Mouse (Mus musculus): ENCODE measurements around the gene Fbxo36. TPM values are rescaled to one million over a fixed set of nuclear protein-coding genes. Genes with fewer than 3 reads are reported as not detected.

Fbxo36 gene
- total and polyA plus RNA-seq, 2 experiments from 2014 or later: 3.1 to 11.8 TPM

DNA sequence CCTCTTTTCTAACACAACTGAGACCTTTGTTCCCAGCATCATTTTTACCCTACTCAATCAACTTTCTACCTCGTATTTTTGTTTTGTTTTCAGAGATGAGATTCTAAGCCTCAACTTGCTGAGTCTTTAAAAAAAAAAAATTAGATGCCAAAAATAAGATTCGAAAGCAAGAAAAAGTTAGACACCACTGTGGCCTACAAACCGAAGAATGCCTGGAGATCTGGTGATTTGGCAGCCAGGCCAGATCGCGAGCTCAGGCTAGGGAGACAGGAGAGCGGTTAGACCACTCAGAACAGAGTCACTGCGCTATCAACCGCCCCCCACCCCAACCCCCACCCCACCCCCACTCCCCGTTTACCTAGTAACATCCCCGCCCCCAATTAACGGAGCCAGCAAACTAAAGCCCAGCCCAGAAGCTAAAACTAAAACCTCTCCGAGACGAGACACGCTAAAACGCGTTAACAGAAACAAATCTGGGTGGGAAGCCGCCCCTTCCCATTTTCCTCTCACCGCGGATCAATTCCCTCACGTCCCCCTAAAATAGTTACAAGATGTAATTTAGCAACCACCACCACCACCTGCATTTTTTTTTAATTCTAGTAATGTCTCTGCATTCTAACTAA lies 2.0 kb upstream of the Fbxo36 start:
- TF ChIP-seq CTCF (IDR thresholded peaks at IDR 0.05; ENCODE audit: low read depth): no peak

DNA sequence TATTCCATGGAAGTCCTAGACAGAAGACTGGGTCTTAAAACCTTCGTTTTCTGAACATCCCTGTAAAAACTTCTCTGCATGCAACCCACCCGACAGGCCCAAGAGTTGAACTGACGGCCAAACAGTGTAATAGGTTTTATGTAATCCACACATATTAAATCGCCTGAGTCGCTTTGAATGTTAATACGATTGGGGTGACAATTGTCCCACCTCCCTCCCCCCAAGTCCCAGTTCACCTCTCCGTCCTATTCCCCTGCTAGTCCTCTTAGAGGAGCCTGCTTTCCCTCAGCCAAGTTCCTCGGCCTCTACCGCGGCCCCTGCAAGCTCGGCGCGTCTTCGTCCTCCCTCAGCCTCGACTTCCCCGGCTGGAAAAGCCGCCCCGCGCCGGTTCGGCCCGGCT lies 1.5 kb upstream of the Fbxo36 start:
- TF ChIP-seq CTCF (IDR thresholded peaks at IDR 0.05; ENCODE audit: low read depth): no peak
- no peaks in the 10 kb centered on the region for H3K27me3 ChIP-seq (ENCODE audit: insufficient read depth, low read length)
- DNase-seq (peak; percentile 13), ATAC-seq (no peak; the same call in 1 of the 2 replicates)
- H3K4me3 ChIP-seq (ENCODE audit: low read depth, low read length): peak overlapping the region; percentile 98
- no peaks in the 10 kb centered on the region for H3K9me3 ChIP-seq (ENCODE audit: low read length)
- H3K4me2 ChIP-seq (ENCODE audit: low read depth): peak overlapping the region; percentile 73
- WGBS: under 1% methylated on average over 20 of the region's 22 CpGs
- H3K36me3 ChIP-seq (ENCODE audit: insufficient read depth): no peaks in the 10 kb centered on the region
- H3K9ac ChIP-seq: peak overlapping the region; percentile 91
- 0 out of 2 replicates have a peak, but pooled peaks cover 4% of the 10 kb centered on the region for H3K4me1 ChIP-seq (ENCODE audit: insufficient read depth)
- peak overlapping the region; percentile 96 for H3K27ac ChIP-seq (ENCODE audit: low read depth, low read length)

More for the DNA sequence above, 2.0 kb upstream of the Fbxo36 start:
- Histone ChIP-seq H3K9ac (peak overlapping the region; percentile 91), H3K4me3 (ENCODE audit: low read depth, low read length) (peak overlapping the region; percentile 98), H3K27ac (ENCODE audit: low read depth, low read length) (peak overlapping the region; percentile 96; the same call in 1 of the 2 replicates), H3K36me3 (ENCODE audit: insufficient read depth) (no peaks in the 10 kb centered on the region), H3K4me2 (ENCODE audit: low read depth) (peak overlapping the region; percentile 73), H3K4me1 (ENCODE audit: insufficient read depth) (0 out of 2 replicates have a peak, but pooled peaks cover 4% of the 10 kb centered on the region), H3K27me3 (ENCODE audit: insufficient read depth, low read length) (no peaks in the 10 kb centered on the region), H3K9me3 (ENCODE audit: low read length) (no peaks in the 10 kb centered on the region)
- ATAC-seq: no peak
- 7% methylated on average over 20 of the region's 20 CpGs for WGBS
- no peak for DNase-seq

DNA sequence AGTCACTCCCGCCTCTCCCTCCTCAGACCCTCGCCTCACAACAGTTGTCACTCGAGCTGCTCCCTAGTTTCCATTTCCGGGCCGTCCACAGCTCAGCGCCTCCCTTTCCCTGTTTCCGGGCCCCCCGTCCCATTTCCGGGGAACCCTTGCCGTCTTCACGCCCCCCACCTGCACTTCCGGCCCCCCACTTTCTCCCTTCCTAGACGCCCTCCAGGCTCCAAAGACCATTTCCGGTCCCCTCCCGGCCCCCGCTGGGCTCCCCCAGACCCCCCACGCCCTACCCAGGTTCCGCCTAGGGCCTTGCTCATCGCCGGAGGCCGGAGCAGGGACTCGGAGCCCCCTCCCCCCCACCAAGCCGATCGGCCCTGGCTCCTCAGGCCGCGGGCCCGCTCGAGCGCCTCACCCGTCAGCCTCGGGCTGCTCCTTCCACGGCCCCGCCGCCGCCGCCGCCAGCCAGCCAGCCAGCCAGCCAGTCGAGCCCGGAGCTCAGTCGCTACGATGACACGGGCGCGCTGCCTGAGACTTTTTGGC lies 955 bp upstream of the Fbxo36 start:
- Histone ChIP-seq H3K4me2 (ENCODE audit: low read depth) (peak overlapping the region; percentile 73), H3K4me3 (ENCODE audit: low read depth, low read length) (peak overlapping the region; percentile 98), H3K9ac (peak overlapping the region; percentile 91), H3K4me1 (ENCODE audit: insufficient read depth) (0 out of 2 replicates have a peak, but pooled peaks cover 4% of the 10 kb centered on the region), H3K36me3 (ENCODE audit: insufficient read depth) (no peaks in the 10 kb centered on the region), H3K9me3 (ENCODE audit: low read length) (no peaks in the 10 kb centered on the region), H3K27ac (ENCODE audit: low read depth, low read length) (peak overlapping the region; percentile 96), H3K27me3 (ENCODE audit: insufficient read depth, low read length) (no peaks in the 10 kb centered on the region)
- WGBS: 2% methylated on average over 41 of the region's 44 CpGs
- peak; percentile 78 for DNase-seq
- ATAC-seq: peak; percentile 84
- TF ChIP-seq CTCF (IDR thresholded peaks at IDR 0.05; ENCODE audit: low read depth): no peak

DNA sequence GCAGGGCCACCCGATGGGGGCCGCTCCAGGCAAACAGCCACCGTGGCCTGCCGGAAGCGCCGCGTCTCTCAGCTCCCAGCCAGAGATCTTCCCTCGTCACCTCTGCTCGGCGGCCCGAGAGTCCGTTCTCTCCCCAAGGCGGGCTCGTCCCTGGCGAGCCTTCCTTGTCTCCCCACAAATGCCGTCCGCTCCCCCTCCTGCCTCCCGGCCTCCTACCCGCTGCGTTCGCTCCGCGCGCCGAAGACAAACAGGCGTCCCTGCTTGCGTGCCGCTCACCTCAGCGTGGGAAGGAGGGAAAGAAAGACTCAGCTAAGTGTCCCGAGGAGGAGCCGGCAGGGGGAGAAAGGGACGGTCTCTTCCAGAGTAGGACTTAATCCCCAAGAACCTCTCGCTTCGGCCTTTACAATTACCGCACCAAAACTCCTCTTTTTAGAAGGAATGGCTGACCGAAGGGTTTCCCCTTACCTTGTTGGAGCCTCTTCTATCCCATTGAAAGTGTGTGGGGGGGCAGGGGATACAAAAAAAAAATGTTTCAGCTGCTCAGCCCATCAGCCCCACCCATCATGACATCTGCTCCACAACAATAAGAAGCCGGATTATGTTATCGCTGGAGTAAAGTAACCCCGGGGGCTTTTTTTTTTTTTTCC lies 500 bp downstream of the Fbxo36 start, which contains the start of gene Trip12:
Gene Trip12, minus strand, starts transcription at position 499 of the 647 bp plus-strand sequence.
- no peaks in the 10 kb centered on the region for H3K27me3 ChIP-seq (ENCODE audit: insufficient read depth, low read length)
- H3K9me3 ChIP-seq (ENCODE audit: low read length): no peaks in the 10 kb centered on the region
- H3K9ac ChIP-seq: peak within 1 kb of the TSS; percentile 91
- H3K4me2 ChIP-seq (ENCODE audit: low read depth): peak within 1 kb of the TSS; percentile 73
- no peak for DNase-seq
- ATAC-seq: peak; percentile 30
- H3K4me1 ChIP-seq (ENCODE audit: insufficient read depth): 0 out of 2 replicates have a peak, but pooled peaks cover 4% of the 10 kb centered on the region
- peak within 1 kb of the TSS; percentile 98 for H3K4me3 ChIP-seq (ENCODE audit: low read depth, low read length)
- H3K36me3 ChIP-seq (ENCODE audit: insufficient read depth): no peaks in the 10 kb centered on the region
- under 1% methylated on average over 39 of the region's 39 CpGs for WGBS
- peak within 1 kb of the TSS; percentile 96 for H3K27ac ChIP-seq (ENCODE audit: low read depth, low read length)
- TF ChIP-seq CTCF (IDR thresholded peaks at IDR 0.05; ENCODE audit: low read depth): peak; percentile 29; the same call in 1 of the 2 replicates

DNA sequence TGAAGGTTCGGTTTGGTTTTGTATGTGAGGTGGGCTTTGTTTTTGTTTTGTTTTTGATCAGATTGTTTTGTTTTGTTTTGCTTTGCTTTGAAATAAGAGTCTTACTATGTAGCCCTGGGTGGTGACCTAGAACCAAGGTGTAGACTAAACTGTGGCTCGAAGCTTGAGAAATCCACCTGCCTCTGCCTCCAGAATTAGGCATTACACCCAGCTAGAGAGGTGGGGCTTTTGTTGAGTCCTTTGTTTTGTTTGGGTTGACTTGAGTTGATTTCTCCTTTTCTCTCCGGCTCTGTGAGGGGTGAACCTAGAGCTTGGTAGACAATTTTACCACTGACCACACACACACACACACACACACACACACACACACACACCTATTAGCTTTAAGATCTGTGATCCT lies 1.4 kb downstream of the Fbxo36 start:
- Histone ChIP-seq H3K36me3 (ENCODE audit: insufficient read depth) (no peaks in the 10 kb centered on the region), H3K27me3 (ENCODE audit: insufficient read depth, low read length) (no peaks in the 10 kb centered on the region), H3K9ac (no peak overlapping the region), H3K4me1 (ENCODE audit: insufficient read depth) (0 out of 2 replicates have a peak, but pooled peaks cover 4% of the 10 kb centered on the region), H3K9me3 (ENCODE audit: low read length) (no peaks in the 10 kb centered on the region), H3K27ac (ENCODE audit: low read depth, low read length) (no peak overlapping the region), H3K4me3 (ENCODE audit: low read depth, low read length) (peak overlapping the region; percentile 98; the same call in 1 of the 2 replicates), H3K4me2 (ENCODE audit: low read depth) (peak overlapping the region; percentile 73)
- TF ChIP-seq CTCF (IDR thresholded peaks at IDR 0.05; ENCODE audit: low read depth): no peak
- WGBS: 58% methylated on average over 3 of the region's 3 CpGs
- no peak for DNase-seq
- ATAC-seq: no peak

DNA sequence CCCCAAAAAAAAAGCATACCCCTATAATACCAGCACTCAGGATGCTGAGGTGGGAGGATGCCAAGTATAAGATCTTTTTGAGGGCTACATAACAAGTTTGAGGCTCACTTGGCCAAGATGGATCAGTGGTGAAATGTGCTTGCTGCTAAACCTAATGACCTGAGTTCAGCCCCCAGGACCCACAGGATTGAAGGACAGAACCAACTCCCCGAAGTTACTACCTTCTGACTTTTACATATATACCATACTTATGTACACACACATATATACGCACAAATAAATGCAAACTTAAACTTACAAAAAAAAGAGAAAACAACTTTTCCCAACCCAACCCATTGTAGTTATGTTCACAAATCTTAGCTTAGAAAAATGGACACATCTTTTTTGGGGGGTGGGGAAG lies 3.7 kb downstream of the Fbxo36 start:
- H3K27ac ChIP-seq (ENCODE audit: low read depth, low read length): no peak overlapping the region
- no peaks in the 10 kb centered on the region for H3K27me3 ChIP-seq (ENCODE audit: insufficient read depth, low read length)
- no peak overlapping the region for H3K4me2 ChIP-seq (ENCODE audit: low read depth)
- no peaks in the 10 kb centered on the region; the same call in 1 of the 2 replicates for H3K36me3 ChIP-seq (ENCODE audit: insufficient read depth)
- no peak overlapping the region for H3K9ac ChIP-seq
- no peaks in the 10 kb centered on the region for H3K4me1 ChIP-seq (ENCODE audit: insufficient read depth)
- TF ChIP-seq CTCF (IDR thresholded peaks at IDR 0.05; ENCODE audit: low read depth): no peak
- ATAC-seq: no peak
- 91% methylated on average over 2 of the region's 2 CpGs for WGBS
- no peak overlapping the region for H3K4me3 ChIP-seq (ENCODE audit: low read depth, low read length)
- H3K9me3 ChIP-seq (ENCODE audit: low read length): no peaks in the 10 kb centered on the region
- DNase-seq: no peak

DNA sequence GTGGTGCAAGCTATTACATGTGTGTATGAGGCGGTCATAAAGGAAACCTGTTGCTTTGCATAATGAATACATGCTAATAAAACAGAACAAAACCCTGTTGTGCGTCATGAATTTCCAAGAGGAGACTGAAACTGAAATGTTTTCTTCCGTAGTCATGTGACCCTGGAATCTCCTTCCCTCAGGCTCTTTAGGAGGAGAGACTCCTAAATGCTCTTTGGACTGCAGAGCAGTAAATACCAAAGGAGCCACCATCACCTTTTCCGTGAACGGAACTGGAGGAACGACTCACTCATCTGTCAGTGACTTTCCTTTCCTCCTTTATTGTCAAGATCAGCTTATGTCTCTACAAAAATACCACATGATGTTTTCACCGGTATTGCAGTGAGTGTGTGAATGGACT lies 8.1 kb downstream of the Fbxo36 start:
- Histone ChIP-seq H3K4me1 (ENCODE audit: insufficient read depth) (no peaks in the 10 kb centered on the region), H3K9ac (no peak overlapping the region), H3K27me3 (ENCODE audit: insufficient read depth, low read length) (no peaks in the 10 kb centered on the region), H3K9me3 (ENCODE audit: low read length) (no peaks in the 10 kb centered on the region), H3K36me3 (ENCODE audit: insufficient read depth) (peaks cover 3% of the 10 kb centered on the region), H3K4me2 (ENCODE audit: low read depth) (no peak overlapping the region), H3K4me3 (ENCODE audit: low read depth, low read length) (no peak overlapping the region), H3K27ac (ENCODE audit: low read depth, low read length) (no peak overlapping the region)
- no peak for TF ChIP-seq CTCF (IDR thresholded peaks at IDR 0.05; ENCODE audit: low read depth)
- DNase-seq (no peak), ATAC-seq (no peak)
- WGBS: 92% methylated on average over 7 of the region's 7 CpGs
